Mouse (Mus musculus) liver, embryonic 14.5 days (tissue): Measurements from ENCODE around the gene Srgap2.

Experiments used
- CTCF ChIP-seq: IDR thresholded peaks from 2 replicates; pipeline ENCODE4 v1.5.1; 2016; ENCODE audit warnings: antibody characterized with exemption, low read depth, control low read depth
- EP300 ChIP-seq: IDR thresholded peaks from 2 replicates; pipeline ENCODE4 v1.6.1; 2016; ENCODE audit warnings: antibody characterized with exemption, low read depth

- TF ChIP-seq CTCF, result no peak
- TF ChIP-seq EP300, result no peak
These were observed 148.2 kb downstream of the Srgap2 start for GRCm38 (mm10) chr1:131378914-131379474.
